Mouse (Mus musculus): ENCODE data around the gene Nfyb.

- no peak for TF ChIP-seq RCOR1 (conservative IDR thresholded peaks at IDR 0.05; ENCODE audit: low read depth, low read length)
- TF ChIP-seq CTCF (conservative IDR thresholded peaks at IDR 0.05 in 1 of 2, IDR thresholded peaks at IDR 0.05 in 1 of 2; ENCODE audit: low read depth in 2 of 2, low read length in 2 of 2) = no peak
- TF ChIP-seq POLR2A (IDR thresholded peaks at IDR 0.05; ENCODE audit: low read depth, low read length) = no peak
- TF ChIP-seq PAX5 (IDR thresholded peaks at IDR 0.05; ENCODE audit: low read length) = no peak
- TF ChIP-seq MYC (IDR thresholded peaks at IDR 0.05; ENCODE audit: low read depth, low read length) = no peak
These were observed 5.0 kb upstream of the Nfyb start for GRCm38 (mm10) chr10:82768901-82769300.

All from CH12.LX (cell line).